Mouse (Mus musculus): ENCODE results near the gene Wdfy3.

- TF ChIP-seq CTCF (IDR thresholded peaks at IDR 0.05) = no peak
- TF ChIP-seq EP300 (IDR thresholded peaks at IDR 0.05) = no peak
Measured at GRCm38 (mm10) chr5:101954393-101955340, 115.1 kb downstream of the Wdfy3 start.

All from lung, postnatal 0 days (tissue).